Mouse (Mus musculus) midbrain, embryonic 13.5 days (tissue): ENCODE data around the gene Tbcel. TPM values are rescaled to one million over a fixed set of nuclear protein-coding genes. Genes with fewer than 3 reads are reported as not detected.

ENCODE experiments used
- ATAC-seq: fragments of 200-750 bp; cut with Nextera tagmentation; 2 replicates; pipeline ENCODE4 v1.8.0; 2017; ENCODE audit warnings: mild to moderate bottlenecking, moderate TSS enrichment, moderate library complexity
- H3K27ac ChIP-seq: fragments of 300-500 bp; sonication (generic); 2 replicates; pipeline ENCODE4 v1.5.1; 2015; ENCODE audit warnings: inconsistent platforms, mild to moderate bottlenecking, moderate library complexity
- H3K27me3 ChIP-seq: fragments of 300-500 bp; sonication (generic); 2 replicates; pipeline ENCODE4 v1.6.1; 2015; ENCODE audit warnings: mild to moderate bottlenecking, inconsistent platforms
- H3K36me3 ChIP-seq: fragments of 300-500 bp; sonication (generic); 2 replicates; pipeline ENCODE4 v1.6.1; 2015; ENCODE audit warnings: mild to moderate bottlenecking, inconsistent platforms
- H3K4me1 ChIP-seq: fragments of 300-500 bp; sonication (generic); replicated peaks from 2 replicates; pipeline ENCODE4 v1.6.1; 2015; ENCODE audit warnings: inconsistent platforms
- H3K4me2 ChIP-seq: fragments of 300-500 bp; sonication (generic); replicated peaks from 2 replicates; pipeline ENCODE4 v1.6.1; 2015; ENCODE audit warnings: moderate library complexity, mild to moderate bottlenecking, inconsistent platforms
- H3K4me3 ChIP-seq: fragments of 300-500 bp; sonication (generic); replicated peaks from 2 replicates; pipeline ENCODE4 v1.5.1; 2015; ENCODE audit warnings: mild to moderate bottlenecking, inconsistent platforms
- H3K9ac ChIP-seq: fragments of 300-500 bp; sonication (generic); replicated peaks from 2 replicates; pipeline ENCODE4 v1.6.1; 2015; ENCODE audit warnings: mild to moderate bottlenecking, inconsistent platforms
- H3K9me3 ChIP-seq: fragments of 300-500 bp; sonication (generic); 2 replicates; pipeline ENCODE4 v1.6.1; 2016; ENCODE audit warnings: mild to moderate bottlenecking, inconsistent platforms
- WGBS: fragments of 180-500 bp; shearing (Covaris S2); methylation state at CpG from one replicate; pipeline ENCODE4 v1.1.7; 2015; 5-methylcytosine and 5-hydroxymethylcytosine counted together
- polyA plus RNA-seq: library from polyadenylated mRNA; unstranded; fragments of >200 nt; fragmentation: Nextera tagmentation; extraction: Ambion mirVana; gene quantifications from 2 replicates; pipeline ENCODE4 v1.2.1, GENCODE M21; 2015

Gene Tbcel
- polyA plus RNA-seq, result 4.5 and 5.2 TPM in 2 replicates

- Histone ChIP-seq H3K27me3 (0 out of 2 replicates have a peak, but pooled peaks cover 3% of the 10 kb centered on the region), H3K9ac (no peak within 1 kb of the TSS), H3K4me3 (no peak within 1 kb of the TSS), H3K36me3 (no peaks in the 10 kb centered on the region), H3K27ac (no peak within 1 kb of the TSS), H3K9me3 (no peaks in the 10 kb centered on the region), H3K4me1 (peaks cover 1% of the 10 kb centered on the region; the same call in 1 of the 2 replicates), H3K4me2 (no peak within 1 kb of the TSS)
- 90% methylated on average over 6 of the region's 6 CpGs for WGBS
- ATAC-seq, result no peak
Measured at GRCm38 (mm10) chr9:42507709-42508108, at the start of gene Tbcel. Gene Tbcel (minus strand): TSS chr9:42507809.

GRCm38 (mm10) chr9:42555186-42555585 is 47.6 kb upstream of the Tbcel start:
- no peaks in the 10 kb centered on the region for H3K27me3 ChIP-seq
- H3K27ac ChIP-seq, result no peak overlapping the region
- H3K4me3 ChIP-seq, result no peak overlapping the region
- ATAC-seq, result no peak
- H3K4me1 ChIP-seq, result no peaks in the 10 kb centered on the region
- H3K9me3 ChIP-seq, result no peaks in the 10 kb centered on the region
- no peak overlapping the region for H3K4me2 ChIP-seq
- H3K9ac ChIP-seq, result no peak overlapping the region
- H3K36me3 ChIP-seq, result no peaks in the 10 kb centered on the region
- 86% methylated on average over 1 of the region's 1 CpGs for WGBS

GRCm38 (mm10) chr9:42550116-42550515 is 42.5 kb upstream of the Tbcel start:
- Histone ChIP-seq H3K4me3 (no peak overlapping the region), H3K36me3 (no peaks in the 10 kb centered on the region), H3K27ac (no peak overlapping the region), H3K4me1 (0 out of 2 replicates have a peak, but pooled peaks cover 5% of the 10 kb centered on the region), H3K27me3 (no peaks in the 10 kb centered on the region), H3K4me2 (no peak overlapping the region), H3K9me3 (no peaks in the 10 kb centered on the region), H3K9ac (no peak overlapping the region)
- WGBS, result 16% methylated on average over 13 of the region's 13 CpGs
- peak; percentile 74 for ATAC-seq

GRCm38 (mm10) chr9:42548981-42549380 is 41.4 kb upstream of the Tbcel start:
- Histone ChIP-seq H3K36me3 (no peaks in the 10 kb centered on the region), H3K4me1 (peaks cover 14% of the 10 kb centered on the region), H3K9me3 (no peaks in the 10 kb centered on the region), H3K9ac (no peak overlapping the region), H3K4me3 (no peak overlapping the region), H3K27ac (no peak overlapping the region), H3K4me2 (no peak overlapping the region), H3K27me3 (no peaks in the 10 kb centered on the region)
- no peak for ATAC-seq
- 71% methylated on average over 7 of the region's 7 CpGs for WGBS

GRCm38 (mm10) chr9:42544521-42544920 is 36.9 kb upstream of the Tbcel start:
- no peak overlapping the region for H3K27ac ChIP-seq
- ATAC-seq, result 0 out of 2 replicates have a peak, but pooled peaks have one; percentile 48

GRCm38 (mm10) chr9:42533491-42533890 is 25.9 kb upstream of the Tbcel start:
- no peak overlapping the region for H3K9ac ChIP-seq
- H3K27ac ChIP-seq, result no peak overlapping the region
- H3K27me3 ChIP-seq, result peaks cover 13% of the 10 kb centered on the region; the same call in 1 of the 2 replicates
- H3K4me1 ChIP-seq, result peaks cover 32% of the 10 kb centered on the region
- H3K36me3 ChIP-seq, result no peaks in the 10 kb centered on the region; the same call in 1 of the 2 replicates
- WGBS, result 77% methylated on average over 8 of the region's 8 CpGs
- ATAC-seq, result no peak
- H3K4me2 ChIP-seq, result no peak overlapping the region
- H3K4me3 ChIP-seq, result no peak overlapping the region
- no peaks in the 10 kb centered on the region for H3K9me3 ChIP-seq

More at GRCm38 (mm10) chr9:42544521-42544920, 36.9 kb upstream of the Tbcel start:
- Histone ChIP-seq H3K4me2 (no peak overlapping the region), H3K4me3 (no peak overlapping the region), H3K9ac (no peak overlapping the region), H3K27me3 (no peaks in the 10 kb centered on the region), H3K4me1 (peaks cover 22% of the 10 kb centered on the region), H3K9me3 (no peaks in the 10 kb centered on the region), H3K36me3 (no peaks in the 10 kb centered on the region)
- 44% methylated on average over 10 of the region's 10 CpGs for WGBS

- H3K9me3 ChIP-seq, result no peaks in the 10 kb centered on the region
- H3K4me2 ChIP-seq, result no peak overlapping the region
- no peak overlapping the region for H3K9ac ChIP-seq
- peaks cover 32% of the 10 kb centered on the region for H3K4me1 ChIP-seq
- H3K27ac ChIP-seq, result no peak overlapping the region
- H3K36me3 ChIP-seq, result no peaks in the 10 kb centered on the region
- ATAC-seq, result no peak
- H3K27me3 ChIP-seq, result peaks cover 13% of the 10 kb centered on the region; the same call in 1 of the 2 replicates
- no peak overlapping the region for H3K4me3 ChIP-seq
- WGBS, result 6% methylated on average over 6 of the region's 6 CpGs
Measured at GRCm38 (mm10) chr9:42533041-42533440, 25.4 kb upstream of the Tbcel start.

GRCm38 (mm10) chr9:42531951-42532350 is 24.3 kb upstream of the Tbcel start:
- Histone ChIP-seq H3K4me1 (peaks cover 32% of the 10 kb centered on the region), H3K4me3 (no peak overlapping the region), H3K9me3 (no peaks in the 10 kb centered on the region), H3K9ac (no peak overlapping the region), H3K27me3 (peaks cover 13% of the 10 kb centered on the region; the same call in 1 of the 2 replicates), H3K36me3 (no peaks in the 10 kb centered on the region), H3K4me2 (no peak overlapping the region), H3K27ac (no peak overlapping the region)
- 55% methylated on average over 3 of the region's 3 CpGs for WGBS
- ATAC-seq, result no peak

GRCm38 (mm10) chr9:42530221-42531152 is 22.9 kb upstream of the Tbcel start:
- peak; percentile 66 for ATAC-seq
- Histone ChIP-seq H3K27ac (peak overlapping the region; percentile 76), H3K27me3 (peaks cover 11% of the 10 kb centered on the region; the same call in 1 of the 2 replicates), H3K4me3 (no peak overlapping the region), H3K9me3 (no peaks in the 10 kb centered on the region), H3K36me3 (no peaks in the 10 kb centered on the region), H3K4me1 (peaks cover 32% of the 10 kb centered on the region), H3K4me2 (no peak overlapping the region), H3K9ac (no peak overlapping the region)
- WGBS, result 60% methylated on average over 7 of the region's 7 CpGs

GRCm38 (mm10) chr9:42520587-42521084 is 13.0 kb upstream of the Tbcel start:
- Histone ChIP-seq H3K36me3 (no peaks in the 10 kb centered on the region), H3K9ac (peak overlapping the region; percentile 62), H3K4me2 (peak overlapping the region; percentile 73), H3K27me3 (peaks cover 39% of the 10 kb centered on the region), H3K9me3 (no peaks in the 10 kb centered on the region), H3K27ac (no peak overlapping the region), H3K4me1 (peaks cover 10% of the 10 kb centered on the region), H3K4me3 (peak overlapping the region; percentile 40)
- peak; percentile 79 for ATAC-seq
- WGBS, result 2% methylated on average over 36 of the region's 36 CpGs

GRCm38 (mm10) chr9:42518163-42518562 is 10.6 kb upstream of the Tbcel start:
- H3K36me3 ChIP-seq, result no peaks in the 10 kb centered on the region
- no peak overlapping the region for H3K4me3 ChIP-seq
- WGBS, result 69% methylated on average over 14 of the region's 14 CpGs
- no peak overlapping the region for H3K4me2 ChIP-seq
- no peak for ATAC-seq
- H3K27me3 ChIP-seq, result peaks cover 37% of the 10 kb centered on the region
- no peak overlapping the region for H3K9ac ChIP-seq
- no peak overlapping the region for H3K27ac ChIP-seq
- no peaks in the 10 kb centered on the region for H3K9me3 ChIP-seq
- H3K4me1 ChIP-seq, result peaks cover 21% of the 10 kb centered on the region

GRCm38 (mm10) chr9:42513159-42513558 is 5.5 kb upstream of the Tbcel start:
- Histone ChIP-seq H3K36me3 (no peaks in the 10 kb centered on the region), H3K27me3 (0 out of 2 replicates have a peak, but pooled peaks cover 11% of the 10 kb centered on the region), H3K9ac (no peak overlapping the region), H3K4me2 (no peak overlapping the region), H3K27ac (no peak overlapping the region), H3K4me1 (peaks cover 16% of the 10 kb centered on the region), H3K9me3 (no peaks in the 10 kb centered on the region), H3K4me3 (no peak overlapping the region)
- peak; percentile 34; the same call in 1 of the 2 replicates for ATAC-seq
- WGBS, result 24% methylated on average over 5 of the region's 5 CpGs
